ENCODE assay signal across 27 mouse cellular contexts in the genomic region with DNA sequence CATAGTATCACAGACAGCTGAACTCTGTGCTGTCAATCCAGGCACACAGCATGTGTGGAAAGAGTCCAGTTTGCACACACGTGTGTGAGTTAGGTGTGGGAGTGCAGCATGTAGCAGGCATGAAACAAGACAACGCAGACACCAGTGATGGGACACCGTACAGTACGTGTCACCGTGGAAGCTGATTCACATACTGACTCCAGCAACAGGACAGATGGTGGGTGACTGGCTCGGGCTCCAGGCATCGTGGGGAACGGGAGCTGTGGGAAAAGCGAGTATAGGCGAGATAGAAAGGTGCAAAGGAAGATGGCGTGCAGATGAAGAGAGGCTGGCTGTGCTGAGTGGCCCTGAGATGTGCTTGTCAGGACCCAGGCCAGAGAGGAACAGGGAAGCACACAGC. TPM values are rescaled to one million over a fixed set of nuclear protein-coding genes. Genes with fewer than 3 reads are reported as not detected.
DNase-seq lines count a peak whose midpoint lies in the region; ATAC-seq lines count a peak whose summit lies in the region.
"Had no signal": no experiment of that assay in that cellular context is flagged by ENCODE, and none has a peak within 500 bp of the region (broad histone marks: within the 10 kb centered on the region; RNA-seq: fewer than 3 reads in every experiment).

No protein-coding gene starts in this region.

- H3K27ac ChIP-seq in forebrain, embryonic 15.5 days (replicated peaks) = peak overlapping the region; percentile 58
- H3K27ac ChIP-seq: heart, embryonic 10.5 days; heart, embryonic 15.5 days; kidney, embryonic 15.5 days; liver, embryonic 15.5 days; lung, embryonic 15.5 days; stomach, embryonic 15.5 days had no signal

- peaks cover 6% of the 10 kb centered on the region for H3K4me1 ChIP-seq in megakaryocyte, embryonic 14.5 days
- H3K4me1 ChIP-seq in forebrain, embryonic 15.5 days = peaks cover 13% of the 10 kb centered on the region
- H3K4me1 ChIP-seq: kidney, embryonic 15.5 days; stomach, embryonic 15.5 days had no signal

- no peaks in the 10 kb centered on the region for H3K36me3 ChIP-seq in megakaryocyte, embryonic 14.5 days (replicated peaks; ENCODE audit: low read length)
- H3K36me3 ChIP-seq in forebrain, embryonic 15.5 days = no peaks in the 10 kb centered on the region
- H3K36me3 ChIP-seq: heart, embryonic 10.5 days; heart, embryonic 15.5 days; kidney, embryonic 15.5 days; liver, embryonic 15.5 days; lung, embryonic 15.5 days; stomach, embryonic 15.5 days had no signal

- WGBS in forebrain, embryonic 15.5 days = 70% methylated on average over 11 of the region's 11 CpGs

- no peak for ATAC-seq in megakaryocyte, adult 5-6 weeks (ENCODE audit: poor library complexity, severe bottlenecking)
- peak; percentile 64; the same call in 1 of the 2 replicates for ATAC-seq in forebrain, embryonic 15.5 days (replicated peaks)
- no peak for ATAC-seq in granulocyte monocyte progenitor cell, adult 5-6 weeks (replicated peaks; ENCODE audit: poor library complexity, severe bottlenecking)
- ATAC-seq: CD4-positive, CD25-positive, alpha-beta regulatory T cell, adult 4 months; hindbrain, embryonic 16.5 days had no signal

- peaks cover 26% of the 10 kb centered on the region for H3K27me3 ChIP-seq in megakaryocyte, embryonic 14.5 days (replicated peaks)
- peaks cover 3% of the 10 kb centered on the region; the same call in 1 of the 2 replicates for H3K27me3 ChIP-seq in forebrain, embryonic 15.5 days
- H3K27me3 ChIP-seq: heart, embryonic 15.5 days; kidney, embryonic 15.5 days; liver, embryonic 15.5 days; lung, embryonic 15.5 days; stomach, embryonic 15.5 days had no signal

- no peak overlapping the region for H3K4me2 ChIP-seq in forebrain, embryonic 15.5 days (replicated peaks)
- H3K4me2 ChIP-seq: heart, embryonic 15.5 days; kidney, embryonic 15.5 days; liver, embryonic 15.5 days; lung, embryonic 15.5 days; stomach, embryonic 15.5 days had no signal

- H3K9ac ChIP-seq in forebrain, embryonic 15.5 days (replicated peaks) = no peak overlapping the region
- H3K9ac ChIP-seq: heart, embryonic 15.5 days; kidney, embryonic 15.5 days; liver, embryonic 15.5 days; lung, embryonic 15.5 days; stomach, embryonic 15.5 days had no signal

- peak; percentile 49 for DNase-seq in layer of hippocampus, adult 11-12 months (ENCODE audit: low spot score)
- no peak for DNase-seq in layer of hippocampus, adult 9-10 months (ENCODE audit: low spot score)
- no peak for DNase-seq in liver
- DNase-seq: adrenal gland, postnatal 25 days; cerebellum, adult 8-10 months; cerebellum, postnatal 25 days; gastrocnemius, postnatal 14 days; heart, adult 11 months; kidney, adult 18-20 months; kidney, postnatal 36 days; lung, postnatal 36 days; midbrain, embryonic 14.5 days; retina, postnatal 1 day; right cerebral cortex, postnatal 14 days had no signal

- no peaks in the 10 kb centered on the region for H3K9me3 ChIP-seq in megakaryocyte, embryonic 14.5 days
- H3K9me3 ChIP-seq in forebrain, embryonic 15.5 days = no peaks in the 10 kb centered on the region
- H3K9me3 ChIP-seq: heart, embryonic 10.5 days; heart, embryonic 15.5 days; kidney, embryonic 15.5 days; liver, embryonic 15.5 days; lung, embryonic 15.5 days; stomach, embryonic 15.5 days had no signal

- H3K4me3 ChIP-seq in megakaryocyte, embryonic 14.5 days (replicated peaks) = peak overlapping the region; percentile 56
- no peak overlapping the region for H3K4me3 ChIP-seq in forebrain, embryonic 15.5 days
- H3K4me3 ChIP-seq: heart, embryonic 10.5 days; heart, embryonic 15.5 days; kidney, embryonic 15.5 days; liver, embryonic 15.5 days; lung, embryonic 15.5 days; stomach, embryonic 15.5 days had no signal

RNA-seq across cellular contexts. Expression of a gene that starts 23.9 kb away (rescaled TPM):
- polyA plus RNA-seq in megakaryocyte, embryonic 14.5 days (2012; ENCODE audit: insufficient read depth, low replicate concordance) = not detected in 2 replicates
- 0.25 TPM in 1 of 2 replicates, not detected in the other for total RNA-seq in megakaryocyte, adult 5-6 weeks (2015)
- 0.04 and 0.18 TPM in 2 replicates for total RNA-seq in megakaryocyte, adult 5-6 weeks (2017)
- 14.2 and 15.7 TPM in 2 replicates for polyA plus RNA-seq in forebrain, embryonic 15.5 days (2015; fragmentation: Nextera tagmentation; extraction: Ambion mirVana)
- total RNA-seq in granulocyte monocyte progenitor cell, adult 5-6 weeks (2014; fragmentation: Nextera tagmentation) = 0.88 and 2.5 TPM in 2 replicates
- 2.9 and 4.4 TPM in 2 replicates for total RNA-seq in granulocyte monocyte progenitor cell, adult 5-6 weeks (2017)
- total RNA-seq: monocyte, adult 5-6 weeks had no signal
